Mouse (Mus musculus) left cerebral cortex, adult 2 months (tissue): ENCODE measurements around the gene Dnmt3c. TPM values are rescaled to one million over a fixed set of nuclear protein-coding genes. Genes with fewer than 3 reads are reported as not detected.

Experiments
- DNase-seq, 2 experiments: peaks; one replicate each; pipeline ENCODE4 v3.0.0; 2021 to 2022; ENCODE audit warnings: low spot score in 2 of 2, mixed read lengths in 1 of 2; ENCODE audit errors: extremely low spot score in 1 of 2
- H3K27ac ChIP-seq: fragments of 200-600 bp; 2 replicates; pipeline ENCODE4 v1.8.1; 2022
- H3K4me3 ChIP-seq: fragments of 200-600 bp; 2 replicates; pipeline ENCODE4 v1.8.1; 2022
- CTCF ChIP-seq: fragments of 200-600 bp; IDR thresholded peaks from 2 replicates; pipeline ENCODE4 v1.8.1; 2022; ENCODE audit warnings: antibody characterized with exemption, mild to moderate bottlenecking, moderate library complexity
- intact Hi-C: fragments of 180-260 bp; cut with DNase I; formaldehyde crosslinking; loops from one replicate; pipeline ENCODE4 v1.15.1; 2025
- total RNA-seq, 2 experiments: library from RNA; stranded (reverse); gene quantifications; 2 replicates each; pipeline ENCODE4 v1.2.3; 2021

Gene Dnmt3c
- total RNA-seq, 2 experiments from 2014 or later: 0.16 TPM; not detected in 1

DNA sequence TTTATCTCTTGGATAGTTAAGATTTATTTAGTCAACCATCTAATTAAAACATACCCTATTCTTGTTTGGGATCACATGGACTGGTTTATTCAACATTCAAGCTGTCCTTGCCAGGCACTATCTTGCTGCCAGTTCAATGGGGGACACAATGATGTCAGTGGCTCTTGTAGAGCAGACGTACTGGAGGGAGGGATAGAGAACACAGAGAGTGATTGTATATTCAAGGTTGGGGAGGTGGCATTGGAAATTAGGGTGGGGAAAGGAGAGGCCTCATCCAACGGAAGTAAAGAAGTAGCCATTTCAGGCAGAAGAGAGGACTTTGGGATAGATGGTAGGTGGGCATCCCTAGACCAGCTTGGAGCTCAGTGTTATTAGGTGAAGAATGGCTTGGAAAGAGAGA, 28.4 kb downstream of the Dnmt3c start:
- intact Hi-C loops: no loop called here
- DNase-seq: no peak
- TF ChIP-seq CTCF: no peak
- no peak overlapping the region for H3K27ac ChIP-seq
- H3K4me3 ChIP-seq: no peak overlapping the region

DNA sequence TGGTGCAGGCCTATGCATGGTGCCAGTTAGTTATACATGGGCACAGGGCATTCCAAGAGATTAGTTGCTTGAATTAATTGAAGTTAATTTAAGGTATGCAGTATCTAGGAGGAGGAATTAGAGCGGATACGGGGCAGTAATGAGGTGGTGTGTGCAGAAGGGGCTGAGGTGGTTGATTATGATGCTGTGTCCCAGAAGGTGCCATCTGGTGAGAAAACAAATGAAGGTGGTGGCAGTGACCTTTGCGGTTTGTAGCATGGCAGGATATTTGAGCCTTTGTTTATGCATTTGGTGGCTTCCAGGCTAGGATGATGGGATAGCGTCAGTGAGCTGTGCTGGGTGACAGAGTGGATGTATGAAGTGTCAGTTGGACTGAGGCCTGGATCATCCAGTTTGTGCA, 28.8 kb downstream of the Dnmt3c start:
- intact Hi-C loops: no loop called here
- H3K27ac ChIP-seq: no peak overlapping the region
- no peak for TF ChIP-seq CTCF
- H3K4me3 ChIP-seq: no peak overlapping the region
- DNase-seq: no peak

DNA sequence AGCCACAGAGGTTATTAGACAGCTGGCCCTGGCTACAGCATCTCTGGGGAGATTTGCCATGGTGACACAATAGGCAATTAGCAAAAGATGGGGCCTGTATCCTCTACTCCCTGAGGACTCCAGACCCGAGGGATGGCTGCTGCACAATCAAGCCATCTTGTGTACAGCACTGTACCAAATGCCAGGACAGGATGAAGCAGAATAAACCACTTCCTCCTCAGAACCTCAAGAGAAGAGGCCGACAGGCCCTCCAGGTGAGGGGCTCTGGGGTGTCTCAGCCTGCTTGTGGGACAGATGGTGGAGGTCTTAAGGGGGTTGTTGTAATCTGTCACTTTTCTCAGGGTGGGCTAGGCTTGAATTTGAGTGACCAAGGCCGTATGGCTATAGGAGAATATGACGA, 37.6 kb downstream of the Dnmt3c start:
- Histone ChIP-seq H3K27ac (no peak overlapping the region), H3K4me3 (no peak overlapping the region)
- TF ChIP-seq CTCF: no peak
- intact Hi-C loops: no loop called here
- DNase-seq: no peak

DNA sequence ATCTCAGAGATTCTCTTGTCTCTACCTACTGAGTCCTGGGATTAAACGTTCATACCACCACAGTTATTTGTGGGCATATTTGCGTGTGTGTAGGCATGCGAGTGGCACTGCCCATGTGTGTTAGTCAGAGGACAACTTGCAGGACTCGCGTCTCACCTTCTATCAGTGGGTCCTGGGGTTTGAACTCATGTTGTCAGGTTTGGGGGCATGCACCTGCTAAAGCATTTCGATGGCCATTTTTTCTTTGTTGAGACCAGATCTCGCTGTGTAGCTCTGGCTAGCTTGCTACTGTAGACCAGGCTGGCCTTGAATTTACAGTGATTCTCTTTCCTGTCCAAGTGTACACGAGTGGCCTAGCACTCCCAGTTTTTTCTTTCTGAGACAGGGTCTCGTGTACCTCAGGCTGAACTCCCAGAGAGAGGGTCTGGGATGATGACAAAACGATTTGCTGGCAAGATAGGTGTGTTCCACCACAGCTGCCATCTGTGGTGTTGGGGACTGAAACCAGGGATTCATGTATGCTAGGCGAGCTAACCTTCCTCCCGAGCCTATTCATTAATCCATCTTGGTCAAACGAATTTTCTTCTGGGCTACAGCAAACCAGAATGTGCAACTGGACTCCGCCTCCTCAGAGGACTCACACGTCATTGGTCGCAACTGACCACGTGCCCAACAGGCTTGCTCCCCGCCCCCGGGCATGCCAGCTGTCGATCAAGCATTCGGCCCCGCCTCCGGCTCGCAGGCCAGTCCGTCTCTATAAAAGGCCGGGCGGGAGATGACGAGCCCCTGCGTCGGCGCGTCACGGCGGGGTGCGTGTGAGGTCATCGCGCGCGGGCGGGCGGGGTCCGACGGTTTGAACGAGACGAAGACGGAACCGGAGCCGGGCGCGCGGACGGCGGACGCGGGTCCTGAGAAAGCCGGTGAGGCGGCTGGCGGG, 44.3 kb downstream of the Dnmt3c start, which contains the start of gene Mapre1:
Gene Mapre1, plus strand, starts transcription at position 775 of the 937 bp plus-strand sequence.
- TF ChIP-seq CTCF: no peak
- Histone ChIP-seq H3K27ac (peak within 1 kb of the TSS; percentile 94), H3K4me3 (peak within 1 kb of the TSS; percentile 81)
- DNase-seq: peak; percentile 99 to 100
- intact Hi-C loops: loop anchor here (10.0 kb wide), 1 partner anchor 246 kb away; the partner anchor contains the start of gene 4930404H24Rik

DNA sequence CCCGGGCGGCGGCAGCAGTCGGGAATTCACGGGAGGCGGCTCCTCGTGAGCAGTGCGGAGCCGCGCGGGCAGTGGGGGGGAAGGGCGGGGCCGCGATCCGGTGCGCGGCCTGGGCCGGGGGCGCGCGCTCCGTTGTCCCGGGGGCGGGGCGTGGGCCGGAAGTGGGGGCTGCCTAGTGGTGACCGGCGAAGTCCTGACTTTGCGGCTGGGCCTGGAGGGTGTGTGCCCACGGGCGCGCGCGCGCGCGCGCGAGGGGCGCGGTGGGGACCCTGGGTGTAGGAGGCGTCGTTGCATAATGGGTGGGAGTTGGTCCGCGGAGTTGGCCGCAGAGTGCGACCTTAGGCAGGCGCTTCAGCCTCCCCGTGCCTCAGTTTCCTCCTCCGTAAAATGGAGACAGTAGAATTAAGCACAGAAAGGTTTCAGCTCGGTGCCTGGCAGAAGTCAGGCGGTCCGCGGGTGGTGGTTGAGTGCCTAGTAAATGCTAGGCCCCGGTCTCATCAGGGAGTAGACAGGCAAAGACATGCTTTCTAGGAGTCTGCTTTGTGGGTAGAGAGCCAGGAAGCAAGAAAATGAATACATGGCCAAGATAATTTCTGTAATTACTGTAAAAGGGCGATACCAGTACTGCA, 45.1 kb downstream of the Dnmt3c start:
- peak in 1 of 2 experiments; percentile 26 for DNase-seq
- intact Hi-C loops: loop anchor here (10.0 kb wide), 1 partner anchor 247 kb away; the partner anchor contains the start of gene 4930404H24Rik
- Histone ChIP-seq H3K27ac (peak overlapping the region; percentile 94), H3K4me3 (peak overlapping the region; percentile 81)
- no peak for TF ChIP-seq CTCF

DNA sequence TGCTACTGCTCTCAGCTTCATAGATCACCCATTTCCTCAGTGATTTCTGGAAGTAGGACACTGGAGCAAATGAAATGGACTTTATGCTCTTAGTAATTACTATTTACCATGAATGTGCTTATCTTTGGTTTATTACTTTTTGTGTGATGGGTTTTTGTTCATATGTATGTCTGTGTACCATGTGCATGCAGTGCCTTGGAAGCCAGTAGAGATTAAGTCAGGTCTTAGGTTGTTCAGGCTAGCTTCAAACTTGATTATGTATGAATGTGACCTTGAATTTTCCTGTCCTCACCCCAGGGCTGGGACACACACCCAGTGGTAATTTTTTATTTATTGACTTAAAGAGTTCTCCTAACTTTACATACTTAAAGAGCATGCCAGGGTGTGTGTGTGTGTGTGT, 51.5 kb downstream of the Dnmt3c start:
- intact Hi-C loops: loop anchor here (10.0 kb wide), 1 partner anchor 253 kb away; the partner anchor contains the start of gene 4930404H24Rik
- H3K4me3 ChIP-seq: no peak overlapping the region
- no peak for DNase-seq

DNA sequence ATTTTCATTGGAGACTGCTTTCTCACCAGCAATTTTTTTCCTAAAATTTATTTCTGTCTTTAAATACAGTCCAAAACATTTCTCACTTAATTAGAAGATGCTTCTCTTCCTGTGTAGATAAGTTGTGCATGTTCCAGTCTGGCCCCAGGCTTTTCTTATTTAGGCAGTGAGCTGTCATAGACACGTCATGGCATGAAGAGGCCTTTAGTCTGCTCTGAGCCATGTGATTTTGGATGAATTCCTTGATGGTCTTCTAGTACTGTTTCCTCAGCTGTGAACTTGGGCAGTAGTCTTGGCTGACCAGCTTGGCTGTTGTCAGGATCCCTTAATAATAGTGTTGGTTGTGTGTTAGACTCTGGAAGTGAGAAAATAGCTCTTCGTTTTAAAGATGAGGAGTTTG, 53.9 kb downstream of the Dnmt3c start:
- Histone ChIP-seq H3K4me3 (no peak overlapping the region), H3K27ac (no peak overlapping the region)
- DNase-seq: no peak
- TF ChIP-seq CTCF: no peak
- intact Hi-C loops: no loop called here

More for the DNA sequence above, 51.5 kb downstream of the Dnmt3c start:
- H3K27ac ChIP-seq: no peak overlapping the region
- no peak for TF ChIP-seq CTCF

DNA sequence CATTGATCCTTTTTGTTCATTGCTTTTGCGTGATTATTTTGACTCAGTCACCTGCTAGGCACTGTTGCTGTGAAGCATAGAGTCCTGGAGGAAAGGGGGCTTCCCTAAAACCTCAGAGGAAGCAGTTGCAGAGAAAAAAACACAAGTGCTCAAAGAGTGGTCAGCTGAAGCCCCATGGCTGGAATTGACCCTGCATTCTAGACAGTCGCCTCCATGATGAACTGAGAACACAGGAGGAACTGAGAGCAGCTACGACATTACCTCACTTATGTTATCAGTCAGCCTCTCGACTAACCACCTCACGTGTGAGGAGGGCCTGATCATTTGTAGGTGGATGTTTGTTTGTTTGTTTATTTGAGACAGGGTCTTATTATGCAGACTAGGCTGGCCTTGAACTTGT, 65.7 kb downstream of the Dnmt3c start:
- DNase-seq: no peak
- intact Hi-C loops: no loop called here
- no peak for TF ChIP-seq CTCF
- H3K27ac ChIP-seq: no peak overlapping the region
- H3K4me3 ChIP-seq: no peak overlapping the region

DNA sequence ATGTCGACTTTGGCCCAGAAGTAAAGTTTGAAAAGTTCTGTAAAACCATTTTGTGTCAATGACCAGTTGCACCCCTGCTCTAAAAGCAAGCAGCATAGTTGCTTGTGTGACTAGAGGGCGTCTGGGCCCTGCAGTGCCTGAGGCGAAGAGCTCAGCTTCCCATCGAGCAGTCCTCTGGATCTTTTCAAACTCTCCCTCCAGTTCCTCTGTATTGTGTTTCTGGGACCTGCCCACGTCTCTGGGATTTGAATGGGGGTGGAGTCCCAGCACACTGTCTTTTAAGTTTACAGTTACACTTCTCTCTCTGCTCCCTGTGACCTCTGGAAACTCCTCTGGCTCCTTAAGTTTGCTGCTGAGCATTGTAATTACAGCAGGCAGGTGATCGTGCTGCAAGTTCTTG, 71.0 kb downstream of the Dnmt3c start:
- Histone ChIP-seq H3K4me3 (no peak overlapping the region), H3K27ac (no peak overlapping the region)
- intact Hi-C loops: no loop called here
- no peak for DNase-seq
- TF ChIP-seq CTCF: no peak

DNA sequence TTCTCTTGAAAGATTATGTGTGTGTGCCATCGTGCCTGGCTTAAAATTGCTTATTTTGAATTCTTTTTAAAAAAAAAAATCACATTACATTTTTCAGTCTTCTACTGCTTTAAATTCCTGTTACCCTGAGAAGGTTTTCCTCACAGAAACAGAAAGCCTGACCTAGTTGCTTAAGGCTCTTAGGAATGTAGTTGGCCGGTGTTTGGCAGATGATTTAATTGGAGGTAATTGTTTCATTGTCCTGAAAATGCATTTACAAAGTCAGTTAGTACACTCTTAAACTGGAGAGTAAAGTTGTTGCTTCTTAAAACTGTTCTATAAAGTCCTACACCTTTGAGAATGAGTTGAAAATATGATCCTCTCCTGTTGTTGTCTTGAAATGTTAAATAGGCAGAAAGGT, 72.4 kb downstream of the Dnmt3c start:
- no peak for TF ChIP-seq CTCF
- no peak overlapping the region for H3K27ac ChIP-seq
- intact Hi-C loops: no loop called here
- DNase-seq: no peak
- no peak overlapping the region for H3K4me3 ChIP-seq

DNA sequence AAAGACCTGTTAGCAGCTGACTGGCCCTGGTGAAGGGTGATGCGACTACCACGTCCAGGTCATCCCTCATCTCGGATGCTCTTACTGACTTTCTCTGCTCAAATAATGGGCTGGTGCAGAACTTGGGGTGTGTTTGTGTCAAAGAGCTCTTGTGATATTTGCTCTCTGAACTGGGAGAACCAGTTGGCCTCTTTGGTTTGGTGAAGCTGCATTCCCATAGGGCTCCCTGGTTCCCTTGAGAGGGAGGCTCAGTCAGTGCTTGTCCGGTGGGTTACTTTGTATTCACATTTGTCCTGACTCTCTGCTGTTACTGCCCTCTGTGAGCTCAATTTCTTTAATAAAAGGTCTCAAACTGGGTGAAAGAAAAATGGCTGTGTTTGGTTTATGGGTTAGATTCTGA, 76.5 kb downstream of the Dnmt3c start:
- no peak for DNase-seq
- intact Hi-C loops: loop anchor here (5.0 kb wide), 1 partner anchor 61 kb away; no protein-coding TSS in a partner anchor
- no peak overlapping the region for H3K4me3 ChIP-seq
- TF ChIP-seq CTCF: no peak
- no peak overlapping the region for H3K27ac ChIP-seq

DNA sequence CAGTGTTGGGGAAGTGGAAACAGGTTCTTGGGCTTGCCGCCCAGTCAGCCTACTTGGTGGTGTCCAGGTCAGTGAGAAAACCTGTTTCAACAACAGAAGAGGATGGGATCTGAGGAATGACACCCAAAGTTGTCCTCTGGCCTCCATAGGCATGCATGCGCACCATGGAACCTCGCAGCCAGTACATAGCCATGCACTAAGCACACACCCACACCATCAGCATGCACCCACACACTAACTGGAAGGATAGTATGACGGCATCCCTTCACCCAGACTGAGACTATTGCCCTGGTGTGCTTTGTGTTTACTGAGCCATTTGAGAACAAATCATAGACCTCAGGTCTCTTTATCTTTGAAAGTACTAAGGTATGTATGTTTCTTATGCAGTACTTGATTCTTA, 79.0 kb downstream of the Dnmt3c start:
- intact Hi-C loops: no loop called here
- no peak for TF ChIP-seq CTCF
- Histone ChIP-seq H3K4me3 (no peak overlapping the region), H3K27ac (no peak overlapping the region)
- DNase-seq: no peak
